Mouse (Mus musculus) ES-E14 (cell line): ENCODE data around the gene Cd69.

Source experiments
- CHD2 ChIP-seq: IDR thresholded peaks from 2 replicates; pipeline ENCODE4 v1.6.1; 2014; ENCODE audit warnings: mild to moderate bottlenecking, low read depth, low read length, inconsistent platforms
- ZC3H11A ChIP-seq: IDR thresholded peaks from 2 replicates; pipeline ENCODE4 v1.6.1; 2012; ENCODE audit warnings: low read depth, mild to moderate bottlenecking, inconsistent platforms, low read length, borderline replicate concordance

- TF ChIP-seq CHD2, result no peak
- no peak for TF ChIP-seq ZC3H11A
Measured at GRCm38 (mm10) chr6:129260940-129261339, 14.3 kb downstream of the Cd69 start.
